Mouse (Mus musculus): Measurements from ENCODE around the gene Tlcd1. TPM values are rescaled to one million over a fixed set of nuclear protein-coding genes. Genes with fewer than 3 reads are reported as not detected.
A peak's percentile ranks its signal among the peaks of the same experiment; 100 is the strongest.

Tlcd1 gene
- polyA plus RNA-seq, 1 experiment from 2014 or later: 7.6 TPM

DNA sequence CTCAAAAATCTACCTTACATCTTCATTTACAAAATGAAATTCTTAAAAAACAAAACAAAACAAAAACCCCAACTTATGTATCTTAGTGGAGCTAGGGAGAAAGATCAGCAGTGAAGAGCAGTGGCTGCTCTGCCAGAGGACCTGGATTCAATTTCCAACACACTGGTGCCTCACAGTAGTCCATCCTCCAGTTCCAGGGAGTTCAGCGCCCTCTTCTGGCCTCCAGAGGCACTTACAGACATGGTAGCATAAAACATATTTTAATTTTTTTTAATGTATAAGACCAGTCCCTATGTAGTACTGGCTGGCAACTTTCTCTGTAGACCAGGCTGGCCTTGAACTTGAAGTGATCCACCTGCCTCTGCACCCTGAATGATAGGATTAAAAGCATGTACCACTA is 25.4 kb upstream of the Tlcd1 start:
- 0 out of 2 replicates have a peak overlapping the region, but pooled peaks have one; percentile 10 for H3K27ac ChIP-seq
- H3K36me3 ChIP-seq (replicated peaks): peaks cover 20% of the 10 kb centered on the region
- ATAC-seq (replicated peaks): no peak
- H3K9me3 ChIP-seq: no peaks in the 10 kb centered on the region
- H3K4me2 ChIP-seq: no peak overlapping the region
- H3K4me1 ChIP-seq: peaks cover 17% of the 10 kb centered on the region
- H3K9ac ChIP-seq: no peak overlapping the region
- WGBS: 31% methylated on average over 1 of the region's 1 CpGs
- no peaks in the 10 kb centered on the region for H3K27me3 ChIP-seq (replicated peaks)
- no peak overlapping the region for H3K4me3 ChIP-seq

DNA sequence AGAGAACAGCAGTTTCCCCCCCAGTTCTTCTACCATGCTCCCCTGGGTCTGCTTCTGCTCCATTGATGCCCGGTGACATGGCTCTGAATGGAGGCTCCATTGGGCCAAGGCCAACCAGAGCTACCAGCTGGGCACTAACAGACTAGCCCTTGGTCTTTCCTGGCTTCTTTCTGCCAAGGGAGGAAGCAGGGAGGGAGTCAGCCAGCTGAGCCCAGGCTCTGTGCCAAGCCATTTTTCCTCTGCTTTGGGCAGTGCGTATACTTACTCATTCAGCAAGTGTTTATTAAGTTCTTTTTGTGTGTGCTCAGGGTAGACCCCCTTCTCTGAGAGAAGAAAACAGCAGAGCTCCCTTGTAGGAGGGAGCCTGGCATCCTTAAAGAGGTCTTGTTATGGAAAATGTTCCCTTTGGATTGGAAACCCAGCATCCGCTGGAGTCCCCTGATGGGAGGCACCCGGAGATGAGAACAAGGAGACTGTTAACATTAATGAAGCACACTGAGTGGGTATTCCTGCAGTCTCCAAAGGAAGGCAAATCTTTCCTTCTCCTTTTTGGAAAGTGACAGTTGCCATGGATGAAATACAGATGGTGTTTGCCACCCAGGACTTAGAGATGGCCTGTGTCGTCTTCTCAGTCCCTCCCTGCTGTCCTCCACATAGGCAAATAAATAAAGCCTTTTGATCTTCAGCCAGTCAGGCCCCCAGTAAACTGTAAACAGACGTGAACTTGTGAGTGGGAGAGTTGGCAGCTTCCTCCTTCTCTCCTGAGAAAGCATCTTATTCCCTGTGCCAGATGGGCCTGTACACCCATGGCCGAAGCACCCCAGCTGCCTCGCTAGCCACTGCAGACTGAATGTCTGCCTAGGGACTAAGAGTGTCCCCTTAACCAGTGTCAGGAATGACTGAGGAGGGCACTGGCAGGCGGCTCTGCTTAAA is 23.9 kb upstream of the Tlcd1 start:
- 56% methylated on average over 9 of the region's 9 CpGs for WGBS
- H3K36me3 ChIP-seq (replicated peaks): peaks cover 23% of the 10 kb centered on the region
- no peak overlapping the region for H3K4me3 ChIP-seq
- H3K9ac ChIP-seq: no peak overlapping the region
- ATAC-seq (replicated peaks): peak; percentile 82
- H3K27ac ChIP-seq: peak overlapping the region; percentile 71
- no peak overlapping the region for H3K4me2 ChIP-seq
- peaks cover 17% of the 10 kb centered on the region for H3K4me1 ChIP-seq
- H3K27me3 ChIP-seq (replicated peaks): no peaks in the 10 kb centered on the region
- H3K9me3 ChIP-seq: no peaks in the 10 kb centered on the region

DNA sequence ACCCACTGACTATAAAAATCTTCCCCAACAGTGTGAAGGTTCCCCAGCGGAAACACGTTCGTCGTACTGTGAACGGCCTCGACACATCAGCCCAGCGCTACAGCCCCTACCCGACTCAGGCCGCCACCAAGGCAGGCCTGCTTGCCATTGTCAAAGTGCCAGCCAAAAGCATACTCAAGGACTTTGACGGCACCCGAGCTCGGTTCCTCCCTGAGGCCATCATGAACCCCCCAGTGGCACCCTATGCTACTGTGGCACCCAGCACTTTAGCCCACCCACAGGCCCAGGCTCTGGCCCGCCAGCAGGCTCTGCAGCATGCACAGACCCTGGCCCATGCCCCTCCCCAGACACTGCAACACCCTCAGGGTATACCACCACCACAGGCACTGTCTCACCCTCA is 22.7 kb upstream of the Tlcd1 start:
- no peak overlapping the region for H3K9ac ChIP-seq
- ATAC-seq (replicated peaks): 0 out of 2 replicates have a peak, but pooled peaks have one; percentile 24
- peak overlapping the region; percentile 71 for H3K27ac ChIP-seq
- H3K4me3 ChIP-seq: no peak overlapping the region
- 73% methylated on average over 13 of the region's 13 CpGs for WGBS
- H3K36me3 ChIP-seq (replicated peaks): peaks cover 32% of the 10 kb centered on the region
- peaks cover 22% of the 10 kb centered on the region for H3K4me1 ChIP-seq
- H3K9me3 ChIP-seq: no peaks in the 10 kb centered on the region
- no peak overlapping the region for H3K4me2 ChIP-seq
- no peaks in the 10 kb centered on the region for H3K27me3 ChIP-seq (replicated peaks)

DNA sequence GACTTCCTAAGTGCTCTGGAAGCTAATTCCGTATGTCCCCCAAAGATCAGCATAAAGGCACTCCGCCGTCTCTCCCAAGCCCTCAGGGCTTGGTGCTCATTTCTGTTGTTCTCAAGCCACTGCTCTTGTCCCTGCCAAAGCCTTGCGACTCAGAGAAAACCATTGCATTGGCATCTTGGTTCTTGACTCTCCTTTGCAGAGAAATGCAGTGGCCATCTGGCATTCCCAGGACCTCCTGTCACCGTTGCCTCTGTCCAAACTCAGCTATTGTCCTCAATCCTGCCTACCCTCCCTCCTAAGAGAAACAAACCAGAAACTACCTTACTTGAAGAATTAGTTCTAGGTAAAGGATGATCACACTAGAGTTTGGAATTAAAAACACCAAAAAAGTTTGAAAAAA is 20.8 kb upstream of the Tlcd1 start:
- H3K27ac ChIP-seq: no peak overlapping the region
- no peak overlapping the region for H3K4me3 ChIP-seq
- WGBS: 74% methylated on average over 5 of the region's 5 CpGs
- no peaks in the 10 kb centered on the region for H3K9me3 ChIP-seq
- no peak overlapping the region for H3K9ac ChIP-seq
- H3K4me1 ChIP-seq: peaks cover 24% of the 10 kb centered on the region
- ATAC-seq (replicated peaks): no peak
- H3K4me2 ChIP-seq: no peak overlapping the region
- no peaks in the 10 kb centered on the region for H3K27me3 ChIP-seq (replicated peaks)
- peaks cover 33% of the 10 kb centered on the region for H3K36me3 ChIP-seq (replicated peaks)

DNA sequence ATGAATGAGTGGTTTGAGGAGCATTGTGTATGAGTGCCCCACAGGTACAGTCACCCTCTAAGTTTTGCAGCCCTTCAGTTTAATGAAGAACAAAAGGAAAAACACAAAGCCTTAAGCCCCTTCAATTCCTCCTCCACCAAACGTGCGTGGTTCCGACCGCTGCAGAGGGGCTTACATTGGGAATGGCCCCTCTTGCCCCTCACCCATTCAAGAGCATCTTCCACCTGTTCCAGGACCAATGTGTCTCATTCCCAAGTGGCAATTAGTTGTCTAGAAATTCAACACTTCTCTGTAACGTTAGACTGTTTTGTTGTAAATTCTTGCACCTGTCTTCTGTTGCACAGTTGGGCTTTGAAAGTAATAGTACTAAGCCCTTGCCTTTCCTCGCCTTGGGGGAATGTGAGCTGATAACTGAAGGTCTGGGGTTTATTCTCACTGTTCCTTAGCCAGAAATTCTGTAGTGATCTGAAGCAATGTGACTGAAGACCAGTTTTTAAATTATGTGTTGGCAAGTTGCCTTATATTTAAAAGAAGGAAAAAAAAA is 20.3 kb upstream of the Tlcd1 start:
- no peak overlapping the region for H3K27ac ChIP-seq
- WGBS: 68% methylated on average over 6 of the region's 6 CpGs
- H3K27me3 ChIP-seq (replicated peaks): no peaks in the 10 kb centered on the region
- no peak for ATAC-seq (replicated peaks)
- no peak overlapping the region for H3K4me3 ChIP-seq
- H3K36me3 ChIP-seq (replicated peaks): peaks cover 39% of the 10 kb centered on the region
- no peaks in the 10 kb centered on the region for H3K9me3 ChIP-seq
- peaks cover 24% of the 10 kb centered on the region for H3K4me1 ChIP-seq
- H3K4me2 ChIP-seq: no peak overlapping the region
- H3K9ac ChIP-seq: no peak overlapping the region

DNA sequence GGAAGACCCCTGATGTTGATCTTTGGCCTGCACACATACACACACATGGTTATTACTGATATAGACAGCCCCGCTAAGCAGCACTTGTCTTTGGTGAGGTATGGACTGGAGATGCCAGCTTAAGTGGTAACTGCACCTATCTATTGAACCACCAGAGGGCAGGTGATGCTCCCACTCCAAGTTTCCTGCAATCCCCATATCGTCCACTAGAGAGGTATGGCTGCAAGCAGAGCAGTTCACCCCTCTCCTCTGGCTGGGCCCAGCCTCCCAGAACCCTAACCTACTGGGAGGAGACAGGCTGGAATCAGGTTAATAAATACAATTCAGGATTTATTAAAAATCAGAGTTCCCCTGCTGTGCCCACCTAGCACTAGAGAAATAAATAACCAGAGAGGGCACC is 17.4 kb upstream of the Tlcd1 start:
- H3K9me3 ChIP-seq: no peaks in the 10 kb centered on the region
- H3K4me3 ChIP-seq: no peak overlapping the region
- WGBS: 38% methylated on average over 2 of the region's 2 CpGs
- H3K4me1 ChIP-seq: peaks cover 32% of the 10 kb centered on the region
- H3K27me3 ChIP-seq (replicated peaks): no peaks in the 10 kb centered on the region
- H3K4me2 ChIP-seq: no peak overlapping the region
- peak; percentile 38 for ATAC-seq (replicated peaks)
- H3K27ac ChIP-seq: no peak overlapping the region
- peaks cover 39% of the 10 kb centered on the region for H3K36me3 ChIP-seq (replicated peaks)
- H3K9ac ChIP-seq: no peak overlapping the region

DNA sequence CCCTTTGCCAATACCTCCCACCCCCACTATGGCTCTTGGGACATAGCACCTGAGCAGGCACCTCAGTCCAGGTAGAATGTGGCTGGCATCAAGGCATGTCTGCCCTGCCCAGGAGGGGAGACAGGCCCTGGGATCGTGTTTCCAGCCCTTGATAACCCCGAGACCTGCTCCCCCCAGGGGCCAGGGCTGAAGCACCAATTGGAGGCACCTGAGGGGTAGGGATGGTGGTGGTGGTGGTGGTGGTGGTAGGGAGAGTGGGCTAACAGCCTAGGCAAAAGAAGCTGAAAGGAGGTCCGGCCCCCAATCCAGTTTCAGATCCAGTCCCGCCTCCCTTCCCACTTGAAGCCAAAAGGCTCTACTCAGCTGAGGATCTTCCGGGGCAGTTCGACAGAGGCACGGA is 17.0 kb upstream of the Tlcd1 start:
- Histone ChIP-seq H3K36me3 (replicated peaks) (peaks cover 36% of the 10 kb centered on the region), H3K4me1 (peaks cover 32% of the 10 kb centered on the region), H3K9ac (no peak overlapping the region), H3K4me2 (no peak overlapping the region), H3K27ac (no peak overlapping the region), H3K9me3 (no peaks in the 10 kb centered on the region), H3K4me3 (no peak overlapping the region), H3K27me3 (replicated peaks) (no peaks in the 10 kb centered on the region)
- 0 out of 2 replicates have a peak, but pooled peaks have one; percentile 5 for ATAC-seq (replicated peaks)
- WGBS: 84% methylated on average over 7 of the region's 7 CpGs

DNA sequence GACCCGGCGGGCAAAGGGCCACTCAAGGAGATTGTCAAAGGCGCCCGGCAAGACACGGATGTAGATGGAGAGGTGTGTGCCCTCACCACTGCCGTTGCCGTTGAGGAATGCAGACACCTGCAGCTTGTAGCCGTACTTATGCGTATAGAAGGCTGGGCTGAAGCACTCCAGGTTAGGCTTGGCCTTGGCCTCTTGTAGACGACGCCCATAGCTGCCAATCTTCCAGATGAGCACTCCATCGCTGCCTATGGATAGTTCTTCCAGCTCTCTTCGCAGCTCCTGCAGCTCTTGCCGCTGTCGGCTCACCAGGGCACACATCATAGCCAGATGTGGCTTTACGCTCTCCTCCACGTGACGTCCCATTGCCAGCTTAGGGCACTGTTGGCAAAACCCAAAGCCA is 16.3 kb upstream of the Tlcd1 start:
- no peaks in the 10 kb centered on the region for H3K27me3 ChIP-seq (replicated peaks)
- ATAC-seq (replicated peaks): no peak
- no peak overlapping the region for H3K9ac ChIP-seq
- no peak overlapping the region; the same call in 1 of the 2 replicates for H3K27ac ChIP-seq
- no peaks in the 10 kb centered on the region for H3K9me3 ChIP-seq
- no peak overlapping the region for H3K4me3 ChIP-seq
- H3K4me1 ChIP-seq: peaks cover 32% of the 10 kb centered on the region
- peaks cover 30% of the 10 kb centered on the region for H3K36me3 ChIP-seq (replicated peaks)
- H3K4me2 ChIP-seq: no peak overlapping the region
- 88% methylated on average over 18 of the region's 18 CpGs for WGBS

DNA sequence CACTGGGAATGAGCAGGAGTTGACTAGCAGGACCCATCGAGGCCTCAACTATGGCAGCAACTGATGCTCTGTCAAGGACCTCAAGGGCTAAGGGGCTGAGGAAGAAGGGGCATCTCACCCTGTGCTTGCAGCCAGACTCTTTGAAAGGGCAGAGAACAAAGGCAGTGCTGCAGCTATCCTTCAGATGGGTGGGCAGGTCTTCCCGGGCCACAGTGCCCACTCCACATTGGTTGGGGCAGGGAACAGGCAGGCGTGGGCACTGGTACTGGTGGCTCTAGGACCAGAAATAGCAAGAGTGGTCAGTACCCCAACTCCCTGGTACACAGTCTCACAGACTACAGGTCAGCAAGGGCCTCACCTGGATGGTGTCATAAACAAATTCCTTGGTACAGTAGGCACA is 15.8 kb upstream of the Tlcd1 start:
- 87% methylated on average over 3 of the region's 3 CpGs for WGBS

DNA sequence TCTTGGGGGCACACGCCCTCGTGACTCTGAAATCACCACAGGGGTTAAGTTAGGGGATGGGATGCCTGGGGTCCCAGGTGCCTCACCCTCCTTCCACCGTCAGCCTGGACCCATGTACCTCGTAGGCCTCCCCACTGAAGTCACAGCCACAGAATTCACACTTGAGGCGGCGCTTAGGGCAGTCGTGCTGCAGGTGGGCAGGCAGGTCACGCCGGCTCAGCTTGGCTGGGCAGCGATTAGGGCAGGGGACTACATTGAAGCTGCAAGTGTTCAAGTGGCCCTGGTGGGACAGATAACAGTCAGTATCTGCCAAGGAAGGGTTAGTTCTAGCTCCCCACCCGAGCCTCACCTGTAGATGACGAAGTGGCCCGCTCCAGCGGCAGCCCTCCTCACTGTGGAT is 15.3 kb upstream of the Tlcd1 start:
- Histone ChIP-seq H3K36me3 (replicated peaks) (peaks cover 27% of the 10 kb centered on the region), H3K4me3 (no peak overlapping the region), H3K4me2 (no peak overlapping the region), H3K4me1 (peaks cover 38% of the 10 kb centered on the region), H3K27ac (no peak overlapping the region), H3K27me3 (replicated peaks) (no peaks in the 10 kb centered on the region), H3K9me3 (no peaks in the 10 kb centered on the region), H3K9ac (no peak overlapping the region)
- no peak for ATAC-seq (replicated peaks)
- 87% methylated on average over 14 of the region's 14 CpGs for WGBS

More for the DNA sequence above, 15.8 kb upstream of the Tlcd1 start:
- Histone ChIP-seq H3K4me1 (peaks cover 33% of the 10 kb centered on the region), H3K9me3 (no peaks in the 10 kb centered on the region), H3K4me3 (no peak overlapping the region), H3K36me3 (replicated peaks) (peaks cover 29% of the 10 kb centered on the region), H3K4me2 (no peak overlapping the region), H3K9ac (no peak overlapping the region), H3K27me3 (replicated peaks) (no peaks in the 10 kb centered on the region), H3K27ac (peak overlapping the region; percentile 23; the same call in 1 of the 2 replicates)
- no peak for ATAC-seq (replicated peaks)

DNA sequence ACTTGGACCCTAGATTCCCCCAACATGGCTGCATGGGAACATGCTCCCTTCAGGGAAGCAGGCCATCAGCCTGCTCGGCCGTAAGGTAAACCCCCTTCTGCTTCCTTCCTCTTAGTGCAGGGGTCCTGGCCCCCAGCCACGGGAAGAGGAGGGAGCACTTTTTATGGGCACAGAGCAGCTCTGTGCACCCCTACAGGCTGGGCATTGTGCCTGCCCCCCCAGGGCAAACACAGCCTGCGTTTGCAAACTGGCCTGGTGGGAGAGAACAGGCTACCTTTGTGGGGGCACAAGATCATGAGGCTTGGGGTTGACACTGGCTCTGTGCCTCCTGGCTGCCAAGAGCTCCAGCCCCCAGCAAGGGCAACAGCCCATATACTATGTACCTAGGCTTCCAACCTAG is 14.5 kb upstream of the Tlcd1 start:
- Histone ChIP-seq H3K9ac (no peak overlapping the region), H3K4me1 (peaks cover 40% of the 10 kb centered on the region), H3K27me3 (replicated peaks) (no peaks in the 10 kb centered on the region), H3K4me2 (peak overlapping the region; percentile 72; the same call in 1 of the 2 replicates), H3K27ac (peak overlapping the region; percentile 92), H3K36me3 (replicated peaks) (peaks cover 24% of the 10 kb centered on the region), H3K9me3 (no peaks in the 10 kb centered on the region), H3K4me3 (0 out of 2 replicates have a peak overlapping the region, but pooled peaks have one; percentile 69)
- whole genome bisulfite sequencing: 68% methylated on average over 4 of the region's 4 CpGs
- no peak for ATAC-seq (replicated peaks)

DNA sequence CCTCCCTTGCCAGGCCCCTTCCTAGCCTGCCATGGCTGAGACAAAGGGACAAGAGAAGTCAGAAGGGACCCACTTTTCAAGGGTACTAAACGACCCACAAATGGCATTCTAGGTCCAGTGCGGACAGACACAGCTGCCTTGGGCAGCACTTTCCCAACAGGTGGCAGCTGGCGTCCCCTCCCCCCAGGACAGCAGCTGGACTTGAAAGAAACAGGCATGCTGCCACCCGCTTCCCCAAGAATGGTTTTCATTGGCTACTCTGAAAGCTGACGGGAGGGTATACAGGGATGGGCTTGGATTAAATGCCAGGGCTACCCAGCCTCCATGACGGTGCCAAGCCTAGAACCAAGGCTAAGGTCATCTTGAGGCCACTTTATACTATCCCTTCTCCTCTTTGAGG is 14.0 kb upstream of the Tlcd1 start:
- Histone ChIP-seq H3K9me3 (no peaks in the 10 kb centered on the region), H3K4me1 (peaks cover 40% of the 10 kb centered on the region), H3K27ac (peak overlapping the region; percentile 92), H3K4me2 (peak overlapping the region; percentile 72), H3K36me3 (replicated peaks) (peaks cover 24% of the 10 kb centered on the region), H3K9ac (0 out of 2 replicates have a peak overlapping the region, but pooled peaks have one; percentile 95), H3K27me3 (replicated peaks) (no peaks in the 10 kb centered on the region), H3K4me3 (peak overlapping the region; percentile 69)
- ATAC-seq (replicated peaks): no peak
- 32% methylated on average over 6 of the region's 6 CpGs for WGBS
